Mouse (Mus musculus): ENCODE data around the gene Ebf1. TPM values are rescaled to one million over a fixed set of nuclear protein-coding genes. Genes with fewer than 3 reads are reported as not detected.

The Ebf1 gene
- polyA plus RNA-seq, 1 experiment from 2014 or later: 5.0 TPM

GRCm38 (mm10) chr11:44761128-44761996, 144.2 kb downstream of the Ebf1 start:
- Histone ChIP-seq H3K27ac (ENCODE audit: low read depth) (no peak overlapping the region), H3K27me3 (ENCODE audit: insufficient read depth, low read length) (no peaks in the 10 kb centered on the region), H3K36me3 (replicated peaks; ENCODE audit: insufficient read depth, low read length) (no peaks in the 10 kb centered on the region), H3K4me2 (ENCODE audit: low read depth, low read length) (peak overlapping the region; percentile 40; the same call in 1 of the 2 replicates), H3K4me3 (ENCODE audit: low read depth, low read length) (no peak overlapping the region), H3K9me3 (ENCODE audit: low read length) (no peaks in the 10 kb centered on the region), H3K9ac (replicated peaks) (no peak overlapping the region), H3K4me1 (ENCODE audit: insufficient read depth) (no peaks in the 10 kb centered on the region)
- no peak for DNase-seq
- TF ChIP-seq CTCF (IDR thresholded peaks at IDR 0.05; ENCODE audit: low read depth): no peak
- TF ChIP-seq EP300 (IDR thresholded peaks at IDR 0.05; ENCODE audit: low read depth): no peak
- ATAC-seq: no peak
- WGBS (ENCODE audit: insufficient replicate concordance): 21% methylated on average over 20 of the region's 20 CpGs

- no peaks in the 10 kb centered on the region for H3K4me1 ChIP-seq (ENCODE audit: insufficient read depth)
- no peak overlapping the region for H3K9ac ChIP-seq (replicated peaks)
- ATAC-seq: no peak
- no peaks in the 10 kb centered on the region for H3K9me3 ChIP-seq (ENCODE audit: low read length)
- H3K27me3 ChIP-seq (ENCODE audit: insufficient read depth, low read length): no peaks in the 10 kb centered on the region
- H3K4me3 ChIP-seq (ENCODE audit: low read depth, low read length): no peak overlapping the region
- H3K36me3 ChIP-seq (replicated peaks; ENCODE audit: insufficient read depth, low read length): no peaks in the 10 kb centered on the region
- WGBS (ENCODE audit: insufficient replicate concordance): 68% methylated on average over 7 of the region's 7 CpGs
- no peak overlapping the region for H3K4me2 ChIP-seq (ENCODE audit: low read depth, low read length)
- 0 out of 2 replicates have a peak overlapping the region, but pooled peaks have one; percentile 45 for H3K27ac ChIP-seq (ENCODE audit: low read depth)
- TF ChIP-seq CTCF (IDR thresholded peaks at IDR 0.05; ENCODE audit: low read depth): no peak
- TF ChIP-seq EP300 (IDR thresholded peaks at IDR 0.05; ENCODE audit: low read depth): no peak
- DNase-seq: no peak
Measured at GRCm38 (mm10) chr11:44763992-44764835, 147.1 kb downstream of the Ebf1 start.

GRCm38 (mm10) chr11:44764988-44765387, 147.9 kb downstream of the Ebf1 start:
- H3K36me3 ChIP-seq (replicated peaks; ENCODE audit: insufficient read depth, low read length): no peaks in the 10 kb centered on the region
- no peak overlapping the region for H3K4me2 ChIP-seq (ENCODE audit: low read depth, low read length)
- no peaks in the 10 kb centered on the region for H3K9me3 ChIP-seq (ENCODE audit: low read length)
- H3K27ac ChIP-seq (ENCODE audit: low read depth): 0 out of 2 replicates have a peak overlapping the region, but pooled peaks have one; percentile 45
- no peak overlapping the region for H3K9ac ChIP-seq (replicated peaks)
- H3K4me1 ChIP-seq (ENCODE audit: insufficient read depth): no peaks in the 10 kb centered on the region
- no peaks in the 10 kb centered on the region for H3K27me3 ChIP-seq (ENCODE audit: insufficient read depth, low read length)
- DNase-seq (no peak), ATAC-seq (no peak; the same call in 1 of the 2 replicates)
- TF ChIP-seq CTCF (IDR thresholded peaks at IDR 0.05; ENCODE audit: low read depth): no peak
- WGBS (ENCODE audit: insufficient replicate concordance): 64% methylated on average over 11 of the region's 11 CpGs
- no peak overlapping the region for H3K4me3 ChIP-seq (ENCODE audit: low read depth, low read length)

DNA sequence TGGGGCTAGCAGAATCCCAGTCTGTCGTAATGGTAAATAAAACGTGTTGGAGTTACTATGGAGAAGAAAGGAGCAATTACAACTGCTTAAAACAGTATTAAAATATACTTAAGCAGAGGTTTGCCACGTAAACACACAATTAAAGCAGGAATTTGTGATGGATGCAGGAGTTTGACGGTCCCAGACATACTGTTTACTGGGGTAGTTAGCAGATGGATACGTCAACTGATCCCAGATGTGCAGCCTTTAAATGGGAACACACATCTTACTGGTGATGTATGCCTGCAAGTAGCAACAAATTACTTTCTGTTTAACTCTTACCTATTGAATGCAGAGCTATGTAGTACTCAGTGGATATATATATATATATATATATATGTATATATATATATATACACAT, 149.1 kb downstream of the Ebf1 start:
- no peaks in the 10 kb centered on the region for H3K36me3 ChIP-seq (replicated peaks; ENCODE audit: insufficient read depth, low read length)
- no peak for DNase-seq
- H3K4me3 ChIP-seq (ENCODE audit: low read depth, low read length): no peak overlapping the region
- no peak overlapping the region for H3K4me2 ChIP-seq (ENCODE audit: low read depth, low read length)
- no peak overlapping the region for H3K9ac ChIP-seq (replicated peaks)
- no peaks in the 10 kb centered on the region for H3K9me3 ChIP-seq (ENCODE audit: low read length)
- WGBS (ENCODE audit: insufficient replicate concordance): 60% methylated on average over 5 of the region's 5 CpGs
- ATAC-seq: no peak
- no peaks in the 10 kb centered on the region for H3K4me1 ChIP-seq (ENCODE audit: insufficient read depth)
- TF ChIP-seq CTCF (IDR thresholded peaks at IDR 0.05; ENCODE audit: low read depth) (no peak), EP300 (IDR thresholded peaks at IDR 0.05; ENCODE audit: low read depth) (no peak)
- H3K27me3 ChIP-seq (ENCODE audit: insufficient read depth, low read length): no peaks in the 10 kb centered on the region
- H3K27ac ChIP-seq (ENCODE audit: low read depth): no peak overlapping the region

GRCm38 (mm10) chr11:44767322-44767721, 150.2 kb downstream of the Ebf1 start:
- H3K4me1 ChIP-seq (ENCODE audit: insufficient read depth): no peaks in the 10 kb centered on the region
- no peak for DNase-seq
- no peak overlapping the region for H3K4me3 ChIP-seq (ENCODE audit: low read depth, low read length)
- TF ChIP-seq CTCF (IDR thresholded peaks at IDR 0.05; ENCODE audit: low read depth): no peak
- no peak for TF ChIP-seq EP300 (IDR thresholded peaks at IDR 0.05; ENCODE audit: low read depth)
- no peak overlapping the region for H3K4me2 ChIP-seq (ENCODE audit: low read depth, low read length)
- no peak for ATAC-seq
- H3K27me3 ChIP-seq (ENCODE audit: insufficient read depth, low read length): no peaks in the 10 kb centered on the region
- no peaks in the 10 kb centered on the region for H3K36me3 ChIP-seq (replicated peaks; ENCODE audit: insufficient read depth, low read length)
- no peak overlapping the region for H3K9ac ChIP-seq (replicated peaks)
- no peaks in the 10 kb centered on the region for H3K9me3 ChIP-seq (ENCODE audit: low read length)
- H3K27ac ChIP-seq (ENCODE audit: low read depth): no peak overlapping the region
- 42% methylated on average over 3 of the region's 3 CpGs for WGBS (ENCODE audit: insufficient replicate concordance)

- no peak overlapping the region for H3K27ac ChIP-seq (ENCODE audit: low read depth)
- no peak overlapping the region for H3K4me3 ChIP-seq (ENCODE audit: low read depth, low read length)
- H3K27me3 ChIP-seq (ENCODE audit: insufficient read depth, low read length): no peaks in the 10 kb centered on the region
- no peaks in the 10 kb centered on the region for H3K36me3 ChIP-seq (replicated peaks; ENCODE audit: insufficient read depth, low read length)
- no peak for TF ChIP-seq CTCF (IDR thresholded peaks at IDR 0.05; ENCODE audit: low read depth)
- no peak for TF ChIP-seq EP300 (IDR thresholded peaks at IDR 0.05; ENCODE audit: low read depth)
- no peaks in the 10 kb centered on the region for H3K9me3 ChIP-seq (ENCODE audit: low read length)
- no peak for DNase-seq
- no peak overlapping the region for H3K4me2 ChIP-seq (ENCODE audit: low read depth, low read length)
- 62% methylated on average over 5 of the region's 5 CpGs for WGBS (ENCODE audit: insufficient replicate concordance)
- ATAC-seq: no peak
- no peak overlapping the region for H3K9ac ChIP-seq (replicated peaks)
- H3K4me1 ChIP-seq (ENCODE audit: insufficient read depth): no peaks in the 10 kb centered on the region
Measured at GRCm38 (mm10) chr11:44768346-44768745, 151.2 kb downstream of the Ebf1 start.
